Mouse (Mus musculus) 3134 (cell line): Measurements from ENCODE around the gene Phactr1.

Source experiments
- DNase-seq: peaks from one replicate; pipeline ENCODE4 v3.0.0-alpha.2; 2011; ENCODE audit warnings: low spot score; ENCODE audit not compliant: insufficient read length; ENCODE audit errors: extremely low read depth

Gene Phactr1

GRCm38 (mm10) chr13:43015768-43016167, 335.3 kb downstream of the Phactr1 start:
- no peak for DNase-seq

DNA sequence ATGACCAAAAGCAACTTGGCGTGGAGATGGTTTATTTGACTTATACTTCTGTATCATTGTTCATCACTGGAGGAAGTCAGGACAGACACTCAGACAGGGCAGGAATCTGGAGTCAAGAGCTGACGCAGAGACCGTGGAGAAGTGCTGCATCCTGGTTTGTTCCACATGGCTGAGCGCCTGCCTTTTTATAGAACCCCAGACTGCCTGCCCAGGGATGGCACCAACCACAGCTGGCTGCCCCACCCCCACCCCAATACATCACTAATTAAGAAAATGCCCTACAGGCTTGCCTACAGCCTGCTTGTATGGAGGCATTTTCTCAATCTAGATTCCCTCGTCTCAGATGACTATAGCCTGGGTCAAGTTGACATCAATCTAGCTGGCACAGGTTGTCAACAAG, 338.4 kb downstream of the Phactr1 start:
- no peak for DNase-seq

GRCm38 (mm10) chr13:43021031-43021430, 340.6 kb downstream of the Phactr1 start:
- no peak for DNase-seq

DNA sequence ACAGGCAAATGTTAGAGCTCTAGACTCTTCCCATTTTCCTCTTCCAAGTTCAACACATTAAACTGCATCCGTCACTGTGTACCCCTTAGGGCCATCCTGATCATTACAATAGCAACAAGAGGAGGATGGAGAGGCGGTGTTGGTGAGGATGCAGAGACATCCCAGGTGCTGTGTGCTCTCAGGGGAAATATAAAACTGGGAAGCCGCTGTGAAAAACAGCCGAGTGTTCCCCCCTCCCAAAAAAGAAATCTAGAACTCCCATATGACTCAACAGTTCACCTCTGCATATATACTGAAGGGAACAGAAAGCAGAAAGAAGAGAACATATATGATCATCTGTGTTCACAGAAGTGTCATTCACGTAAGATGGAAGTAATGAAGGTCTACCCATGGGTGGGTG, 342.6 kb downstream of the Phactr1 start:
- DNase-seq = no peak

- DNase-seq = no peak
These were observed 347.1 kb downstream of the Phactr1 start for GRCm38 (mm10) chr13:43027568-43027967.

DNA sequence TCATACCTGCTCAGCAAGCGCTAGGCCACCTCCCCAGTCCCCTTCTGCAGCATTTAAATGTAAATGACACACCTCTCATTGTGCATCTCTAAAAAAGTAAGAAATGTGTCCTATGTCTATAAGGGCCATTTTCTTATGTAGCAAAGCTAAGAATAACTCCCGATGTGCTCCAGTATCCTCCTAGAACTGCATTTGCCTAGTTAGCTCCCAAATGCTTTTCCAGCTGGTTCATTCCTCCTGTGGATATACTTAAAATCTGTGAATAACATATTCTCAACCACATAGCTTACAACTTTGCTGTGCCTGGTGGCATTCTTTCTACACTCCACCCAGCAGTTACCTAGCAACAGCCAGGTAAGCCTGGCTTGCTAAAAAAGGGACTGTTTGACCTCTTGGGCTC, 349.8 kb downstream of the Phactr1 start:
- no peak for DNase-seq

DNA sequence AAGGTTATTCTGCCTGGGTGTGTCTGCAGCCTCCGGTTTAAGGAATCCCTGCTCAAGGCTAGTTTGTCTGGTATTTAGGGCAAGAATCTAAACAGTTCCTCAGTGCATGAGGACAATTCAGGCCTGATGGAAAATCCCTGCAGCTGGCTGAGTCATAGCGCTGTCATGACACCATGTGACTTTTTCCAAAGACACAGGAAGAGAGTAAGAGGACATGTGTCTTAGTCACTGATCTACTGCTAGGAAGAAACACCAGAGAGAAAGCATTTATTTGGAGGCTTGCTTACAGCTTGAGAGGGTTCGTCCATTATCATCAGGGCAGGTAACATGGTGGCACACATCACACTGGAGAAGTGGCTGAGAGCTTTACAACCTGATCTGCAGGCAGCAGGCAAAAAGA, 352.0 kb downstream of the Phactr1 start:
- peak; percentile 64 for DNase-seq

- no peak for DNase-seq
These were observed 356.1 kb downstream of the Phactr1 start for GRCm38 (mm10) chr13:43036510-43036909.

- no peak for DNase-seq
These were observed 362.3 kb downstream of the Phactr1 start for GRCm38 (mm10) chr13:43042766-43043165.

DNA sequence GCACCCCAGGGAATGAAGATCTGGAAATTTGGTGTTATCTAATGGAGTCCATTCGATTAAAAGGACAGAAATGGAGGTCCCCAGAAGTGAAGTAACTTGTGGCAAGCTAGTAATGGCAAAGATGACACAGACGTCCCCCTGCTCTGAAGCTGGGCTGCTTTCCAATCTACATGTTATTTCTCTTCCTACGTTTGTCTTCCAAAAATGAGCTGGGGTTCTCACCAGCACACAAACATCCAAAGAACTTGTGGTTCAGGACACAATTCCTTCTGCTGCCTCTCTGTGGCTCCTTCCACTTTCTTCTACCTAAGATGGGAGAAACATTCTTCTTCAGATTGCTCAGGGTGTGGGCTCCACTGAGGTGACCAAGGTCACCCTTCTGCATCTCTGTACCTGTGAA, 368.1 kb downstream of the Phactr1 start:
- no peak for DNase-seq

DNA sequence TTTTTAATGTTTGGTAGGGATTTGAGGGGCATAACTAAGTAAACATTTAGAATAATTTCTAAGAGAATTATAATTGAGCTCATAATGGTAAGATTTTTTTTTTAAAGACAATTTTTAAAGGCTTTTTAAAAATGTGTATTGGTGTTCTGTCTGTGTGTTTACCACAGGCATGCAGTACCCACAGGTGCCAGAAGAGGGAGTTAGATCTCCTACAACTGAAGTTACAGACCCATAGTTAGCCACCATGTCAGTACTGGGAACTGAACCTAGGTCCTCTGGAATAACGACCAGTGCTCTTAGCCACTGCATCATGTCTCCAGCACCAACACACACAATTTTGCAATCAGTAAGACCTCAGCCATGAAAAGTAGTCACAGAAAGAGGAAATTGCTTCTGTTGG, 372.8 kb downstream of the Phactr1 start:
- DNase-seq = no peak

GRCm38 (mm10) chr13:43055136-43055535, 374.7 kb downstream of the Phactr1 start:
- DNase-seq = no peak

GRCm38 (mm10) chr13:43057104-43057503, 376.7 kb downstream of the Phactr1 start:
- no peak for DNase-seq

GRCm38 (mm10) chr13:43063355-43063754, 382.9 kb downstream of the Phactr1 start:
- no peak for DNase-seq

- DNase-seq = peak; percentile 34
These were observed 388.4 kb downstream of the Phactr1 start for GRCm38 (mm10) chr13:43068716-43069265.

- no peak for DNase-seq
These were observed 390.1 kb downstream of the Phactr1 start for GRCm38 (mm10) chr13:43070496-43070895.

GRCm38 (mm10) chr13:43070971-43071370, 390.5 kb downstream of the Phactr1 start:
- no peak for DNase-seq

- no peak for DNase-seq
These were observed 395.0 kb downstream of the Phactr1 start for GRCm38 (mm10) chr13:43075456-43075855.

GRCm38 (mm10) chr13:43077485-43077884, 397.1 kb downstream of the Phactr1 start:
- no peak for DNase-seq

- DNase-seq = peak; percentile 30
These were observed 404.8 kb downstream of the Phactr1 start for GRCm38 (mm10) chr13:43085226-43085625.

DNA sequence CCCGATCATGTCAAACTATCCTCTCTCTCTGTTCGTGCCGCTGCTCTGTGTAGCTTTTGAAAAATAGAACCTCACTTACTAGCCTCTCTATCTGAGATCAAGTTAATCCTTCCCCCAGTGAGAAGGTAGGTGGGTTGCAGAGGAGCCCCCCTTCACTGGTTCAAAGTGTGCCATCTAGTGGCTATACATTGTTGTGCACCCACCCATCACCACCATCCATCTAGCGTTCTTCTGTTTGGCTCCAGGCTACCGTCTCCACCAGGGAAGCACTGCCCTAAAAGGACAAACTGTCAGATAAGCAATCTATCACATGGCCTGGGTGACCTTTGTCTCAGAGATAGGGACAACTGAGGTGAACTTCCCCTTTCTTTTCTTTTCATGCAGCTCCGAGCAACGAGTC, 413.9 kb downstream of the Phactr1 start:
- DNase-seq = no peak

DNA sequence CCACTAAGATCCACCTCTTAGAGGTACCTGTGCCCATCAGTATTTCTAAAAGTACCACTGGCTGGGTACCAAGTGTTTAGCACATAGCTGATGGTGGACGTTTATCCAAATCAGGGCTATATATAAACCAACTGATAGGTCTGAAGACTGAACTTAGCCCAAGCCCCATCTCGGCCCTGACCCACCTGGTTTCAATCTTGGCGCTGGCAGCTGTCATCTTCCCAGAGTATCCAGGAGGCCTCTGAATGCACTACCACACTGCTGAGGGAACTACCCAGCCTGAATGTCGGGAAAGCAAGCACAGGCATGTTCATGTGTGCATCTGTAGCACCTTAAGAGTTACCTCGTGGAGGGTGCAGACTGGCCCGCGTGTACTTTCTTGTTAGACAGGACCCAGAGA, 422.5 kb downstream of the Phactr1 start:
- no peak for DNase-seq

DNA sequence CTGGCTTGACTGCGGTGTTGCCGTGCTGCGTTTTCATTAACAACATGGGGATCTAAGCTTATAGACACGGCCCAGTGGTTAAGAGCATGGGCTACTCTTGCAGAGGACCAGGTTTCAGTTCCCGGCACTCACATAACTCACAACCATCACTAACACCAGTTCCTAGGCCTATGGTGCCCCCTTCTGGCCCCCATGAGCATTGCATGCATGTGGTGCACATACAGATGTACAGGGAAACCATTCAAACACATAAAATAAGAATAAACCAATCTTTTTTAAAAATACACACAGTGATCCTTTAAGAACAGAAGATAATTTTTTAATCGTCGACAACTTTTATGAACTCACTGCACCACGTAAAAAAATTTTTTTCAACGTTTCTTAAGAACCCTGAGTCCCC, 424.1 kb downstream of the Phactr1 start:
- DNase-seq = no peak
